Mouse (Mus musculus) CH12.LX (cell line): ENCODE measurements around the gene Slc17a3. TPM values are rescaled to one million over a fixed set of nuclear protein-coding genes. Genes with fewer than 3 reads are reported as not detected.

Experiments used
- DNase-seq: peaks from one replicate; pipeline ENCODE4 v3.0.0-alpha.2; 2013; ENCODE audit errors: extremely low read depth
- H3K27ac ChIP-seq: 2 replicates; pipeline ENCODE4 v1.5.1; 2012; ENCODE audit warnings: low read depth, mild to moderate bottlenecking, control low read depth, moderate library complexity; ENCODE audit not compliant: insufficient read depth
- H3K27me3 ChIP-seq: replicated peaks from 2 replicates; pipeline ENCODE3; 2012; ENCODE audit warnings: inconsistent platforms
- H3K36me3 ChIP-seq, 2 experiments: replicated peaks in 1 of 2; 2 replicates each; pipeline versions ENCODE3 to v1.6.1; 2012; ENCODE audit warnings: inconsistent platforms in 1 of 2, low read length in 1 of 2, mild to moderate bottlenecking in 1 of 2, mixed read lengths in 1 of 2, moderate library complexity in 1 of 2; ENCODE audit not compliant: control insufficient read depth in 1 of 2, insufficient read depth in 1 of 2
- H3K4me1 ChIP-seq, 2 experiments: 2 replicates each; pipeline ENCODE4 v1.6.1; 2012; ENCODE audit warnings: inconsistent platforms in 1 of 2, moderate library complexity in 1 of 2; ENCODE audit not compliant: insufficient read depth in 2 of 2, control insufficient read depth in 1 of 2
- H3K4me2 ChIP-seq: 2 replicates; pipeline ENCODE4 v1.6.1; 2012; ENCODE audit warnings: low read depth, mild to moderate bottlenecking, control low read depth; ENCODE audit not compliant: poor library complexity, insufficient read depth, severe bottlenecking
- H3K4me3 ChIP-seq, 3 experiments: fragments of 150-350 bp in 1 of 3; sonication (generic) in 1 of 3; replicated peaks in 1 of 3; 2 replicates each; pipeline versions ENCODE3 to v1.5.1; 2011 to 2012; ENCODE audit warnings: low read depth in 2 of 3, low read length in 2 of 3, mild to moderate bottlenecking in 2 of 3, moderate library complexity in 2 of 3, control low read depth in 1 of 3, improper control_type of control experiment in 1 of 3, inconsistent platforms in 1 of 3, mixed read lengths in 1 of 3; ENCODE audit not compliant: poor library complexity in 1 of 3
- H3K79me2 ChIP-seq: replicated peaks from 2 replicates; pipeline ENCODE4 v1.6.1; 2012; ENCODE audit warnings: mild to moderate bottlenecking, moderate library complexity; ENCODE audit not compliant: control insufficient read depth, poor library complexity, insufficient read depth, severe bottlenecking; ENCODE audit errors: extremely low read depth
- H3K9ac ChIP-seq: 2 replicates; pipeline ENCODE4 v1.6.1; 2012; ENCODE audit warnings: low read depth, mild to moderate bottlenecking, control low read depth, moderate library complexity; ENCODE audit not compliant: insufficient read depth
- H3K9me3 ChIP-seq: replicated peaks from 2 replicates; pipeline ENCODE3; 2012; ENCODE audit warnings: low read length, inconsistent platforms, mixed read lengths
- BHLHE40 ChIP-seq: IDR thresholded peaks from 2 replicates; pipeline ENCODE4 v1.6.1; 2011; ENCODE audit warnings: mild to moderate bottlenecking, low read depth, low read length, improper control_type of control experiment
- CHD1 ChIP-seq: IDR thresholded peaks from 2 replicates; pipeline ENCODE4 v1.6.1; 2012; ENCODE audit warnings: low read depth, low read length, improper control_type of control experiment, inconsistent platforms
- CHD2 ChIP-seq: IDR thresholded peaks from 2 replicates; pipeline ENCODE4 v1.6.1; 2011; ENCODE audit warnings: low read length, improper control_type of control experiment
- E2F4 ChIP-seq: IDR thresholded peaks from 2 replicates; pipeline ENCODE4 v1.6.1; 2011; ENCODE audit warnings: low read depth, low read length, improper control_type of control experiment; ENCODE audit not compliant: insufficient replicate concordance
- ELF1 ChIP-seq: IDR thresholded peaks from 2 replicates; pipeline ENCODE4 v1.6.1; 2014; ENCODE audit warnings: low read depth, mild to moderate bottlenecking, inconsistent platforms, low read length, improper control_type of control experiment
- EP300 ChIP-seq: IDR thresholded peaks from 2 replicates; pipeline ENCODE4 v1.6.1; 2011; ENCODE audit warnings: low read length, improper control_type of control experiment
- ETS1 ChIP-seq: conservative IDR thresholded peaks from 2 replicates; pipeline ENCODE4 v1.6.1; 2012; ENCODE audit warnings: low read depth, mild to moderate bottlenecking, inconsistent platforms, low read length, improper control_type of control experiment, moderate library complexity
- HCFC1 ChIP-seq: IDR thresholded peaks from 2 replicates; pipeline ENCODE4 v1.6.1; 2012; ENCODE audit warnings: low read depth, mild to moderate bottlenecking, inconsistent platforms, low read length, improper control_type of control experiment
- JUN ChIP-seq: IDR thresholded peaks from 2 replicates; pipeline ENCODE4 v1.6.1; 2011; ENCODE audit warnings: low read depth, mild to moderate bottlenecking, low read length, improper control_type of control experiment, moderate library complexity; ENCODE audit not compliant: insufficient read depth
- JUND ChIP-seq: conservative IDR thresholded peaks from 2 replicates; pipeline ENCODE4 v1.6.1; 2011; ENCODE audit warnings: low read depth, low read length, improper control_type of control experiment
- MAFK ChIP-seq: IDR thresholded peaks from 2 replicates; pipeline ENCODE4 v1.6.1; 2011; ENCODE audit warnings: low read length, improper control_type of control experiment; ENCODE audit not compliant: insufficient replicate concordance
- MAX ChIP-seq: IDR thresholded peaks from 2 replicates; pipeline ENCODE4 v1.6.1; 2011; ENCODE audit warnings: low read length, improper control_type of control experiment
- MAZ ChIP-seq: IDR thresholded peaks from 2 replicates; pipeline ENCODE4 v1.6.1; 2012; ENCODE audit warnings: low read depth, mild to moderate bottlenecking, inconsistent platforms, low read length, improper control_type of control experiment, moderate library complexity
- MXI1 ChIP-seq: IDR thresholded peaks from 2 replicates; pipeline ENCODE4 v1.6.1; 2011; ENCODE audit warnings: mild to moderate bottlenecking, low read depth, low read length, improper control_type of control experiment
- NELFE ChIP-seq: IDR thresholded peaks from 2 replicates; pipeline ENCODE4 v1.6.1; 2011; ENCODE audit warnings: low read depth, low read length, improper control_type of control experiment
- NRF1 ChIP-seq: IDR thresholded peaks from 2 replicates; pipeline ENCODE4 v1.6.1; 2014; ENCODE audit warnings: low read depth, mild to moderate bottlenecking, inconsistent platforms, low read length, improper control_type of control experiment, moderate library complexity
- PAX5 ChIP-seq: IDR thresholded peaks from 2 replicates; pipeline ENCODE4 v1.6.1; 2012; ENCODE audit warnings: low read length, inconsistent platforms, mixed read lengths
- POLR2A ChIP-seq: IDR thresholded peaks from 2 replicates; pipeline ENCODE4 v1.6.1; 2011; ENCODE audit warnings: low read depth, mild to moderate bottlenecking, improper control_type of control experiment, low read length
- RAD21 ChIP-seq: IDR thresholded peaks from 2 replicates; pipeline ENCODE4 v1.6.1; 2011; ENCODE audit warnings: low read depth, mild to moderate bottlenecking, low read length, improper control_type of control experiment, moderate library complexity
- RCOR1 ChIP-seq: conservative IDR thresholded peaks from 2 replicates; pipeline ENCODE4 v1.6.1; 2012; ENCODE audit warnings: low read depth, mild to moderate bottlenecking, inconsistent platforms, low read length, improper control_type of control experiment
- UBTF ChIP-seq: IDR thresholded peaks from 2 replicates; pipeline ENCODE4 v1.6.1; 2012; ENCODE audit warnings: low read depth, mild to moderate bottlenecking, inconsistent platforms, low read length, improper control_type of control experiment, moderate library complexity
- USF1 ChIP-seq: IDR thresholded peaks from 2 replicates; pipeline ENCODE4 v1.6.1; 2014; ENCODE audit warnings: low read depth, mild to moderate bottlenecking, inconsistent platforms, low read length, improper control_type of control experiment
- USF2 ChIP-seq: conservative IDR thresholded peaks from 2 replicates; pipeline ENCODE4 v1.6.1; 2011; ENCODE audit warnings: low read depth, low read length, improper control_type of control experiment
- ZKSCAN1 ChIP-seq: IDR thresholded peaks from 2 replicates; pipeline ENCODE4 v1.6.1; 2012; ENCODE audit warnings: low read depth, inconsistent platforms, low read length, improper control_type of control experiment, borderline replicate concordance
- dilution Hi-C: fragments of 300-500 bp; cut with MboI; formaldehyde crosslinking; loops from 2 replicates; pipeline ENCODE4 v1.14.3; 2020; ENCODE audit warnings: low sequenced_read_pairs; ENCODE audit not compliant: extremely low pct_unique_long_range_greater_than_20kb, extremely low pct_ligation_motif_present
- in situ Hi-C: fragments of 300-500 bp; cut with MboI; formaldehyde crosslinking; loops from 3 replicates; pipeline ENCODE4 v1.14.3; 2019; ENCODE audit warnings: low sequenced_read_pairs, low pct_ligation_motif_present, low pct_unique_long_range_greater_than_20kb, mixed read lengths
- polyA plus RNA-seq: library from polyadenylated mRNA; unstranded; fragments of >175 nt; gene quantifications from 2 replicates; pipeline ENCODE4 v1.2.1, GENCODE M21; 2012; ENCODE audit warnings: low read depth; ENCODE audit not compliant: insufficient read length
- total RNA-seq, 2 experiments: library from RNA; depleted of rRNA; stranded (reverse); fragments of 300-350 nt in 1 of 2; fragments of >200 nt in 1 of 2; gene quantifications; 2 replicates each; pipeline ENCODE4 v1.2.3; 2012 to 2014

The Slc17a3 gene
- total and polyA plus RNA-seq, 3 experiments, result not detected

GRCm38 (mm10) chr13:23799405-23799804 lies 39.8 kb upstream of the Slc17a3 start:
- H3K4me1 ChIP-seq, result peaks cover 5 to 15% of the 10 kb centered on the region in 2 experiments; a peak in 3 of 4 replicates
- H3K9me3 ChIP-seq, result no peaks in the 10 kb centered on the region
- dilution Hi-C loops, result no loop called here
- no peaks in the 10 kb centered on the region for H3K27me3 ChIP-seq
- H3K4me3 ChIP-seq, result no peak overlapping the region
- no peaks in the 10 kb centered on the region for H3K36me3 ChIP-seq
- TF ChIP-seq MXI1 (no peak), EP300 (no peak), USF2 (no peak), MAX (no peak), ETS1 (no peak), RAD21 (no peak), NELFE (no peak), JUN (no peak), NRF1 (no peak), POLR2A (no peak), UBTF (no peak), ELF1 (no peak), BHLHE40 (no peak), JUND (no peak)
- TF ChIP-seq, all 38 proteins: peak for 0
- H3K27ac ChIP-seq, result no peak overlapping the region
- in situ Hi-C loops, result no loop called here
- no peak overlapping the region for H3K9ac ChIP-seq
- H3K79me2 ChIP-seq, result no peaks in the 10 kb centered on the region
- peak; percentile 35 for DNase-seq
- H3K4me2 ChIP-seq, result no peak overlapping the region; the same call in 1 of the 2 replicates

GRCm38 (mm10) chr13:23804532-23804931 lies 34.7 kb upstream of the Slc17a3 start:
- no peaks in the 10 kb centered on the region for H3K27me3 ChIP-seq
- in situ Hi-C loops, result no loop called here
- no peaks in the 10 kb centered on the region for H3K9me3 ChIP-seq
- H3K36me3 ChIP-seq, result no peaks in the 10 kb centered on the region
- no peaks in the 10 kb centered on the region for H3K79me2 ChIP-seq
- no peak overlapping the region for H3K4me2 ChIP-seq
- H3K27ac ChIP-seq, result no peak overlapping the region
- dilution Hi-C loops, result no loop called here
- H3K9ac ChIP-seq, result no peak overlapping the region
- peaks cover 7 to 8% of the 10 kb centered on the region in 2 experiments for H3K4me1 ChIP-seq
- no peak overlapping the region for H3K4me3 ChIP-seq
- no peak for DNase-seq
- no peak for TF ChIP-seq UBTF
- no peak for TF ChIP-seq POLR2A
- TF ChIP-seq E2F4, result no peak
- no peak for TF ChIP-seq USF1
- TF ChIP-seq MAFK, result no peak
- TF ChIP-seq RAD21, result no peak
- TF ChIP-seq CHD2, result no peak
- no peak for TF ChIP-seq NRF1
- no peak for TF ChIP-seq ZKSCAN1
- no peak for TF ChIP-seq MAX
- TF ChIP-seq CHD1, result no peak
- TF ChIP-seq JUND, result no peak
- no peak for TF ChIP-seq BHLHE40
- no peak for TF ChIP-seq PAX5
- no peak for TF ChIP-seq MAZ
- no peak for TF ChIP-seq NELFE
- no peak for TF ChIP-seq RCOR1
- TF ChIP-seq HCFC1, result no peak
